Mouse (Mus musculus) heart, postnatal 0 days (tissue): ENCODE measurements around the gene Tmem270. TPM values are rescaled to one million over a fixed set of nuclear protein-coding genes. Genes with fewer than 3 reads are reported as not detected.
A peak's percentile ranks its signal among the peaks of the same experiment; 100 is the strongest.

Source experiments
- ATAC-seq: fragments of 200-750 bp; cut with Nextera tagmentation; 2 replicates; pipeline ENCODE4 v1.8.0; 2017; ENCODE audit warnings: low read depth, moderate number of reproducible peaks, moderate library complexity; ENCODE audit not compliant: insufficient read depth
- DNase-seq: peaks from one replicate; pipeline ENCODE4 v3.0.0-alpha.2; 2016; ENCODE audit warnings: low spot score
- H3K27ac ChIP-seq: fragments of 300-500 bp; sonication (generic); 2 replicates; pipeline ENCODE4 v1.5.1; 2014; ENCODE audit warnings: low read depth, mild to moderate bottlenecking
- H3K27me3 ChIP-seq: fragments of 300-500 bp; sonication (generic); 2 replicates; pipeline ENCODE4 v1.6.1; 2014; ENCODE audit warnings: low read length, mixed read lengths; ENCODE audit not compliant: control insufficient read depth, insufficient read depth
- H3K36me3 ChIP-seq: fragments of 300-500 bp; sonication (generic); replicated peaks from 2 replicates; pipeline ENCODE4 v1.6.1; 2014; ENCODE audit warnings: low read length, mixed read lengths; ENCODE audit not compliant: control insufficient read depth, insufficient read depth
- H3K4me1 ChIP-seq: fragments of 300-500 bp; sonication (generic); 2 replicates; pipeline ENCODE4 v1.6.1; 2014; ENCODE audit warnings: antibody characterized with exemption; ENCODE audit not compliant: control insufficient read depth, insufficient read depth
- H3K4me2 ChIP-seq: fragments of 300-500 bp; sonication (generic); 2 replicates; pipeline ENCODE4 v1.6.1; 2014; ENCODE audit warnings: low read depth, mild to moderate bottlenecking, low read length, moderate library complexity
- H3K4me3 ChIP-seq: fragments of 300-500 bp; sonication (generic); 2 replicates; pipeline ENCODE4 v1.5.1; 2014; ENCODE audit warnings: low read depth, low read length
- H3K9ac ChIP-seq: fragments of 300-500 bp; sonication (generic); replicated peaks from 2 replicates; pipeline ENCODE4 v1.6.1; 2014; ENCODE audit warnings: low read depth, low read length, mixed read lengths
- H3K9me3 ChIP-seq: fragments of 300-500 bp; sonication (generic); replicated peaks from 2 replicates; pipeline ENCODE4 v1.6.1; 2016; ENCODE audit warnings: low read length; ENCODE audit not compliant: control insufficient read depth
- CTCF ChIP-seq: IDR thresholded peaks from 2 replicates; pipeline ENCODE4 v1.5.1; 2016; ENCODE audit warnings: antibody characterized with exemption, control low read depth, low read depth
- EP300 ChIP-seq: IDR thresholded peaks from 2 replicates; pipeline ENCODE4 v1.6.1; 2016; ENCODE audit warnings: antibody characterized with exemption, low read depth
- WGBS: fragments of 180-500 bp; shearing (Covaris S2); extraction: QIAGEN DNeasy Blood & Tissue Kit; methylation state at CpG from one replicate; pipeline ENCODE4 v1.1.7; 2014; 5-methylcytosine and 5-hydroxymethylcytosine counted together
- polyA plus RNA-seq: library from polyadenylated mRNA; unstranded; fragments of >200 nt; fragmentation: Nextera tagmentation; extraction: Ambion mirVana; gene quantifications from 2 replicates; pipeline ENCODE4 v1.2.1, GENCODE M21; 2015
- total RNA-seq: library from RNA; depleted of rRNA; stranded (reverse); fragments of >200 nt; gene quantifications from 2 replicates; pipeline ENCODE4 v1.2.3, GENCODE M21; 2014; ENCODE audit warnings: low replicate concordance

Tmem270 gene
- total and polyA plus RNA-seq, 2 experiments from 2014 or later: not detected

GRCm38 (mm10) chr5:134892717-134893116 is 13.8 kb downstream of the Tmem270 start:
- DNase-seq: no peak
- no peak overlapping the region for H3K27ac ChIP-seq
- TF ChIP-seq CTCF: peak; percentile 5; the same call in 1 of the 2 replicates
- no peak for TF ChIP-seq EP300
- no peak for ATAC-seq
- 0 out of 2 replicates have a peak, but pooled peaks cover 9% of the 10 kb centered on the region for H3K4me1 ChIP-seq
- no peak overlapping the region for H3K9ac ChIP-seq
- no peak overlapping the region for H3K4me2 ChIP-seq
- H3K4me3 ChIP-seq: no peak overlapping the region
- no peaks in the 10 kb centered on the region for H3K9me3 ChIP-seq
- 74% methylated on average over 5 of the region's 5 CpGs for WGBS
- H3K27me3 ChIP-seq: no peaks in the 10 kb centered on the region
- no peaks in the 10 kb centered on the region for H3K36me3 ChIP-seq

GRCm38 (mm10) chr5:134891552-134891951 is 15.0 kb downstream of the Tmem270 start:
- TF ChIP-seq EP300 (no peak), CTCF (no peak)
- Histone ChIP-seq H3K36me3 (no peaks in the 10 kb centered on the region), H3K4me2 (no peak overlapping the region), H3K27ac (peak overlapping the region; percentile 73), H3K4me3 (no peak overlapping the region), H3K9me3 (no peaks in the 10 kb centered on the region), H3K9ac (no peak overlapping the region), H3K27me3 (no peaks in the 10 kb centered on the region), H3K4me1 (0 out of 2 replicates have a peak, but pooled peaks cover 9% of the 10 kb centered on the region)
- 61% methylated on average over 8 of the region's 8 CpGs for WGBS
- ATAC-seq (peak; percentile 37), DNase-seq (peak; percentile 30)

- no peak for TF ChIP-seq EP300
- TF ChIP-seq CTCF: no peak
- 68% methylated on average over 6 of the region's 6 CpGs for WGBS
- H3K9ac ChIP-seq: no peak overlapping the region
- H3K27ac ChIP-seq: peak overlapping the region; percentile 73
- ATAC-seq: no peak
- H3K27me3 ChIP-seq: no peaks in the 10 kb centered on the region
- no peaks in the 10 kb centered on the region for H3K9me3 ChIP-seq
- H3K4me1 ChIP-seq: 0 out of 2 replicates have a peak, but pooled peaks cover 9% of the 10 kb centered on the region
- H3K4me2 ChIP-seq: no peak overlapping the region
- H3K36me3 ChIP-seq: no peaks in the 10 kb centered on the region
- no peak for DNase-seq
- H3K4me3 ChIP-seq: no peak overlapping the region
Measured at GRCm38 (mm10) chr5:134890601-134891054, 15.9 kb downstream of the Tmem270 start.

GRCm38 (mm10) chr5:134888505-134888904 is 18.0 kb downstream of the Tmem270 start:
- WGBS: 65% methylated on average over 7 of the region's 7 CpGs
- Histone ChIP-seq H3K4me1 (0 out of 2 replicates have a peak, but pooled peaks cover 9% of the 10 kb centered on the region), H3K4me2 (no peak overlapping the region), H3K4me3 (no peak overlapping the region), H3K27me3 (no peaks in the 10 kb centered on the region), H3K9me3 (no peaks in the 10 kb centered on the region), H3K27ac (peak overlapping the region; percentile 85), H3K36me3 (no peaks in the 10 kb centered on the region), H3K9ac (no peak overlapping the region)
- TF ChIP-seq CTCF (no peak), EP300 (no peak)
- ATAC-seq (no peak), DNase-seq (no peak)

GRCm38 (mm10) chr5:134887447-134888335 is 18.8 kb downstream of the Tmem270 start:
- Histone ChIP-seq H3K4me2 (0 out of 2 replicates have a peak overlapping the region, but pooled peaks have one; percentile 17), H3K4me1 (0 out of 2 replicates have a peak, but pooled peaks cover 9% of the 10 kb centered on the region), H3K27ac (peak overlapping the region; percentile 85), H3K27me3 (no peaks in the 10 kb centered on the region), H3K36me3 (no peaks in the 10 kb centered on the region), H3K9me3 (no peaks in the 10 kb centered on the region), H3K4me3 (no peak overlapping the region), H3K9ac (no peak overlapping the region)
- ATAC-seq (peak; percentile 74), DNase-seq (peak; percentile 52)
- TF ChIP-seq CTCF (no peak), EP300 (0 out of 2 replicates have a peak, but pooled peaks have one; percentile 40)
- 48% methylated on average over 18 of the region's 18 CpGs for WGBS
